Mouse (Mus musculus): ENCODE results near the gene Ube2e1. TPM values are rescaled to one million over a fixed set of nuclear protein-coding genes. Genes with fewer than 3 reads are reported as not detected.

The Ube2e1 gene
- polyA plus RNA-seq, 1 experiment from 2014 or later = 57.6 TPM

DNA sequence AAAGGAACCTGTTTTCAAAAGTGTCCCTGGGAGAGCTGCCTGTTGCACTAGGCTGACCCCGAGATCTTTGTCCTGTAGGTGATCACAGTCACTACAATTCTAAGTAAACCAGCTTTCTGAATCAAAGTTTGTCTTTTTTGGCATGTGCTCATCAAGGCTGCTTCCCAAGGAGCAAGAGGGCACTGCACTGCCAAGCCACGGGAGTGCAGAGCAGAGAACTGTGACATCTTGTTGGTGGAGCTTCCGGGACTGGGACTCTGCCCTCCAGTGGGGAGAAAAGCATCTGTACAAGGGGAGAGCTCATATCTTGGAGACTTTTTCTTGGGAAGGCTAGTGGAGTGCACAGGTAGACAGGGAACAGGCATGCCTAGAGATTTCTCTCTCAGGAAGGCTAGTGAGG, 21.9 kb upstream of the Ube2e1 start:
- WGBS = 47% methylated on average over 3 of the region's 3 CpGs
- ATAC-seq (ENCODE audit: extremely low read depth, insufficient number of reproducible peaks, low FRiP score, low TSS enrichment) = no peak
- Histone ChIP-seq H3K4me2 (no peak overlapping the region), H3K9me3 (no peaks in the 10 kb centered on the region), H3K36me3 (no peaks in the 10 kb centered on the region), H3K27ac (replicated peaks) (no peak overlapping the region), H3K4me3 (no peak overlapping the region), H3K9ac (no peak overlapping the region), H3K4me1 (peaks cover 13% of the 10 kb centered on the region), H3K27me3 (replicated peaks) (no peaks in the 10 kb centered on the region)

DNA sequence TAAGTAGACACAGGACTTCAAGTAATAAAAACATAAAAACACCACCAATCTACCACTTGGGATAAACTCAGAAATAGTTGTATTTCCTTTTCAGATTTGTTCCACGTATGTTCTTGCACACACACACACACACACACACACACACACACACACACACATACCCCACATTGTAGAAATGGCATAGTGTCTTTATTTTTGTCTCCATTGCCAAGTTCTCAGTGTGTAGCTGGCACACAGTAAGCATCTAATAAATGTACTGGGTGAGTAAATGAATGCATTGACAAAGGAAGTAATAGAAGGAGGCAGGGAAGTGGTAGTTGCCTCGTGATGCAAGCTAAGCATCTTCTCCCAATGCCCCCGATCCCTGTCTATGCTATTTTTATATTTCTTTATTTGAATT, 21.3 kb upstream of the Ube2e1 start:
- 73% methylated on average over 3 of the region's 3 CpGs for WGBS
- H3K36me3 ChIP-seq = no peaks in the 10 kb centered on the region
- H3K4me2 ChIP-seq = no peak overlapping the region
- H3K9me3 ChIP-seq = no peaks in the 10 kb centered on the region
- H3K4me1 ChIP-seq = peaks cover 13% of the 10 kb centered on the region
- H3K9ac ChIP-seq = no peak overlapping the region
- no peaks in the 10 kb centered on the region for H3K27me3 ChIP-seq (replicated peaks)
- no peak overlapping the region for H3K4me3 ChIP-seq
- no peak overlapping the region for H3K27ac ChIP-seq (replicated peaks)
- no peak for ATAC-seq (ENCODE audit: extremely low read depth, insufficient number of reproducible peaks, low FRiP score, low TSS enrichment)

DNA sequence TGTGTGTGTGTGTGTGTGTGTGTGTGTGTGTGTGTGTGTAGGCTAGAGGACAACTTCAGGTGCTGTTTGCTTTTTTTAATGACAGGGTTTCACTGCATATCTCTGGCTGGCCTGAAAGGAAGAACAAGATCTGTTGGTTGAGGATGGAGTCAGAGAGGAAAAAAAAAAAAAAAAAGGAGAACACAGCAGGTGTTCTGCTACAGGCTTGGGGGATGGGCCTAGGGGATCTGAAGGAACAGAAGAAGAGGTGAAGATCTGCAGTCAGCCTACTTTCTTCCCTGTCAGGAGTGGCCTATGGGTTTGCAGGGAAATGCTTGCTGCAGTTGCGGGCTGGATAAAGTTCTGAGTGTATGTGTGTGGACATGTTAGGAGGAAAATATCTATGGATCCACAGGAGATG, 19.0 kb upstream of the Ube2e1 start:
- Histone ChIP-seq H3K36me3 (no peaks in the 10 kb centered on the region), H3K27ac (replicated peaks) (no peak overlapping the region), H3K4me3 (no peak overlapping the region), H3K9ac (no peak overlapping the region), H3K4me2 (no peak overlapping the region), H3K9me3 (no peaks in the 10 kb centered on the region), H3K27me3 (replicated peaks) (no peaks in the 10 kb centered on the region), H3K4me1 (peaks cover 6% of the 10 kb centered on the region)
- 93% methylated on average over 1 of the region's 1 CpGs for WGBS
- ATAC-seq (ENCODE audit: extremely low read depth, insufficient number of reproducible peaks, low FRiP score, low TSS enrichment) = no peak

DNA sequence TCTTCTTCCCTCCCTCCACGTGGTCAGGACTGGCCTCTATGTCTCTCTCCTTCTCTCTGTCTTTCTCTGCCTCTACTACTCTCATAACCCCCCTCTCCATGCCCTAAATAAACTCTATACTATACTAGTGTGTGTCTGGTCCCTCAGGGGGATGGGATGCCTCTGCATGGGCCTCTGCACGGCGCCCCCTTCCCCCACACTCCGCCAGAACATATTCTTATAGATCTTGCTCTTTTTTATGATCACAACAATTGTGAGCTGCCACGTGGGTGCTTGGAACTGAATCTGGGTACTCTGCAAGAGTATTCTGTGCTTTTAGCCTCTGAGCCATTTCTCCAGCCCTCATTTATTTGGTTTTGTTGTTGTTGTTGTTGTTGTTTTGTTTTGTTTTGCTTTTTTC, 18.2 kb upstream of the Ube2e1 start:
- WGBS = 49% methylated on average over 5 of the region's 5 CpGs
- no peak overlapping the region for H3K9ac ChIP-seq
- H3K27me3 ChIP-seq (replicated peaks) = no peaks in the 10 kb centered on the region
- H3K36me3 ChIP-seq = no peaks in the 10 kb centered on the region
- no peak overlapping the region for H3K4me2 ChIP-seq
- H3K4me1 ChIP-seq = no peaks in the 10 kb centered on the region
- no peak overlapping the region for H3K27ac ChIP-seq (replicated peaks)
- ATAC-seq (ENCODE audit: extremely low read depth, insufficient number of reproducible peaks, low FRiP score, low TSS enrichment) = no peak
- H3K4me3 ChIP-seq = no peak overlapping the region
- H3K9me3 ChIP-seq = no peaks in the 10 kb centered on the region

DNA sequence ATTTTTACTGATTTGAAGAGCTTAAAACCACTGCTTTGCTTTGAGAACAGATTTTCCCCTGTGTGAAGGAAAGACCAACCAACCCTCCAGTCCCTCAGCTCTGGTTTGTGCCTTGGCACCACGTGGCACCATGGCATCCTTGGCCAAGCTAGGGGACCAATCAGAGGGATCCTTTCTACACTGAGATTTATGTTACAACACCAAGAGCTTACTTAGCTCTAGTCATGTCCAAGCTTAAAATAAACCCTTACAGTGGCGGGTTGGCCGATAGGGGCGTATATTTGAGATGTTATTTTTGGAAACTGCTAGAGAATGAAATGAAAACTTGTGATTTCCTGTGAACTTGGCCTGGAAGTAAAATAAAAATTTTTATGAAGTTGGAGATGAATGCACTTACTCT, 11.9 kb upstream of the Ube2e1 start:
- no peak for ATAC-seq (ENCODE audit: extremely low read depth, insufficient number of reproducible peaks, low FRiP score, low TSS enrichment)
- Histone ChIP-seq H3K36me3 (no peaks in the 10 kb centered on the region), H3K9ac (no peak overlapping the region), H3K4me1 (peaks cover 7% of the 10 kb centered on the region; the same call in 1 of the 2 replicates), H3K9me3 (no peaks in the 10 kb centered on the region), H3K4me3 (no peak overlapping the region), H3K27me3 (replicated peaks) (no peaks in the 10 kb centered on the region), H3K27ac (replicated peaks) (no peak overlapping the region), H3K4me2 (no peak overlapping the region)
- WGBS = 42% methylated on average over 4 of the region's 4 CpGs

DNA sequence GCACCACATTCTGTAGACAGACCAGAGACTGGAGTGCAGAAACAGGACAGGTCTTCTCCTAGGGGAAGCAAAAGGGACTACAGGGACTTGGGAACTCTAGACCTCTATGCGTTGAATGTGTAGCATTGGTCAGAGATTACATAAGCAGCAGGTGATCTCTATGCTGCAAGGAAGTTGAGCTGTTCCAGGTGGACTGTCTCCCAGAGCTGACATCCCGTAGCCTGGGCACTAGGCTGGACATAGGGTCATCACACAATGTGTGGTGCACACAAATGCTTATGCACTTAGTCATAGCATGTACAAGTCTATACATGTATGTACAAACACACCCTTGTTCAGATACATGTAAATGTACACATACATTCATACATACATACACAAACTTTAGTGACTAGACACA, 11.1 kb upstream of the Ube2e1 start:
- Histone ChIP-seq H3K4me3 (no peak overlapping the region), H3K4me1 (peaks cover 7% of the 10 kb centered on the region; the same call in 1 of the 2 replicates), H3K9ac (no peak overlapping the region), H3K9me3 (no peaks in the 10 kb centered on the region), H3K27ac (replicated peaks) (no peak overlapping the region), H3K36me3 (no peaks in the 10 kb centered on the region), H3K27me3 (replicated peaks) (no peaks in the 10 kb centered on the region), H3K4me2 (no peak overlapping the region)
- WGBS = 77% methylated on average over 2 of the region's 2 CpGs
- no peak; the same call in 1 of the 2 replicates for ATAC-seq (ENCODE audit: extremely low read depth, insufficient number of reproducible peaks, low FRiP score, low TSS enrichment)

DNA sequence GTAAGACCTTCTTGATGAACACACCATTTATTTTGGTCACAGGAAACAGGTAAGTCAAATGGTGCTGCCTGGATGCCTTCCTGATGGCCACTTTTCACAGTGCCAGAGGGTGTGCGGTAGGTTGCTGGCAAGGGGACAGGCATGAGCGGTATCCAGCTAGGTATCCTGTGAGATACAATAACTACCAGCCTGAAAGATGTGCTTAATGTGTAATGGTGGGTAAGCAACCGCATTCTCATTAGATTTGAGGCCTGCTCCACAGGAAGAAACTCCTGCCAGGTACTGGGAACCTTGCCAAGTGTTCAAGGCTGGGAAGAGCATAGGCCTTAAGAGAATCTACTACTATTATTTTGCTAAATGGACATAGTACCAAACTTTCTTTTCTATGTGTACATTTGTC, 9.4 kb upstream of the Ube2e1 start:
- WGBS = 80% methylated on average over 3 of the region's 3 CpGs
- peaks cover 7% of the 10 kb centered on the region; the same call in 1 of the 2 replicates for H3K4me1 ChIP-seq
- no peaks in the 10 kb centered on the region for H3K27me3 ChIP-seq (replicated peaks)
- H3K27ac ChIP-seq (replicated peaks) = no peak overlapping the region
- no peaks in the 10 kb centered on the region for H3K9me3 ChIP-seq
- no peak for ATAC-seq (ENCODE audit: extremely low read depth, insufficient number of reproducible peaks, low FRiP score, low TSS enrichment)
- no peak overlapping the region for H3K4me3 ChIP-seq
- H3K9ac ChIP-seq = no peak overlapping the region
- H3K4me2 ChIP-seq = no peak overlapping the region
- no peaks in the 10 kb centered on the region for H3K36me3 ChIP-seq

DNA sequence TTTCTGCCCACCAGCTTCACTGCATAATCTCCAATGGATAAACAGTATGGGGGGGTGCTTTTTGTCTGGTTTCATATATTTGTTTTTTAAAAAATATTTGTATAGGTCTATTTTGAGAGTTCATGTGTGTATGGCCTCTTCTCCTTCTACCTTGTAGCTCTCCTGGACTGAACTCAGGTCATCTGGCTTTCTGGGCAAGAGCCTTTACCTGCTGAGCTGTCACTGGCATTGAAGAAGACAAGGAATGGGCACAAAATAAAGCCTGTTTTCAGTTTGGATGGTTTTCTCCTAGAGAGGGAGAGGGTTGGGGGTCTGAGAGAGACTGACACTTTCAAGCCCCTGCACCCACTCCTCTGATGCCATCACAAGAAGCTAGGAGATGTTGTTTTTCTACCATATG, 4.4 kb upstream of the Ube2e1 start:
- no peaks in the 10 kb centered on the region for H3K9me3 ChIP-seq
- H3K4me2 ChIP-seq = no peak overlapping the region
- no peak overlapping the region for H3K9ac ChIP-seq
- no peak for ATAC-seq (ENCODE audit: extremely low read depth, insufficient number of reproducible peaks, low FRiP score, low TSS enrichment)
- H3K4me3 ChIP-seq = no peak overlapping the region
- no peaks in the 10 kb centered on the region for H3K36me3 ChIP-seq
- no peak overlapping the region for H3K27ac ChIP-seq (replicated peaks)
- no peaks in the 10 kb centered on the region for H3K27me3 ChIP-seq (replicated peaks)
- no peaks in the 10 kb centered on the region for H3K4me1 ChIP-seq

DNA sequence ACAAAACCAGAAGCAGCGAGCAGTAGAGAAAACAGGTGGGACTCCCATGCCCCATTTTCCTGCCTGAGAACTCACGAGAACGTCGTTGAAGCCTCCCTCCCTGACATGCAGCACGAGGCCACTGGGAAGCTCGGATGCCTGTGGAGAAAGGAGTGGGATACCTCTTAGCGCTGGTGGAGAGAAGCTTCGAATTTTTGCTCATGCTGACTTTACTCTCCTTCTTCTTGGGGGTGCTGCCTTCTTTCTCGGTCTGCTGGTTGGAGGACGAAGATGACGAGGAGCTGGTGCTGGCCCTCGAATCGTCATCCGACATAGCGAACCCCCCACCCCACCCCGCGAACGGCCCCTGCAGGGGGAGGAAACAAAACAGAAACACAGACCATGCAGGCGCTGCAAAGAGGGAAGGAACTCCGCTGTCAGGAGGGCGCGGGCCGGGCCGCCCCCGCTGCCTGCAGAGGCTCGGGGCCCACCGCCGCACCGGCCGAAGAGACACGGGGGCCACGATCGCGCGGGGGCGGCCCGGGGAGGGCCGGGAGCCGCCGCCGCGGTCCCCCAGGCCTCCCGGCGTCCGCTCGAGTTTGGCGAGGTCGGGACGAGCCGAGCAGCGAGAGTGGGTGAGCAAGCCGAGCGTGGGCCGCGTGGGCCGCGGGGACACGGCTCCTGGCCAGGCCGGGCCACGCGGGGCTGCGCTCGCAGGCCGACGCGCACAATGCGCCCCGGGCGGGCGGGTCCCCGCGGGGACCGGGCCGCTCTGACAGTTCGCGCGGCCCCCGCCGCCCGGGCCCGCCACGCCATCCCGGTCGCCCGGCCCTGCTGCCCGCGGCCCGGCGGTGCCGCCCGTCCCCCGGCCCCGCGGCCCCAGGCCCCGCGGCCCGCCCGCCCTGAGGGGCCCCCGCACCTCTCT, 618 bp downstream of the Ube2e1 start:
- Histone ChIP-seq H3K27ac (replicated peaks) (peak overlapping the region; percentile 70), H3K36me3 (peaks cover 13% of the 10 kb centered on the region), H3K4me3 (peak overlapping the region; percentile 93), H3K27me3 (replicated peaks) (no peaks in the 10 kb centered on the region), H3K9ac (peak overlapping the region; percentile 96), H3K4me1 (peaks cover 32% of the 10 kb centered on the region), H3K9me3 (no peaks in the 10 kb centered on the region), H3K4me2 (peak overlapping the region; percentile 86)
- peak; percentile 2; the same call in 1 of the 2 replicates for ATAC-seq (ENCODE audit: extremely low read depth, insufficient number of reproducible peaks, low FRiP score, low TSS enrichment)
- WGBS = 1% methylated on average over 48 of the region's 99 CpGs

DNA sequence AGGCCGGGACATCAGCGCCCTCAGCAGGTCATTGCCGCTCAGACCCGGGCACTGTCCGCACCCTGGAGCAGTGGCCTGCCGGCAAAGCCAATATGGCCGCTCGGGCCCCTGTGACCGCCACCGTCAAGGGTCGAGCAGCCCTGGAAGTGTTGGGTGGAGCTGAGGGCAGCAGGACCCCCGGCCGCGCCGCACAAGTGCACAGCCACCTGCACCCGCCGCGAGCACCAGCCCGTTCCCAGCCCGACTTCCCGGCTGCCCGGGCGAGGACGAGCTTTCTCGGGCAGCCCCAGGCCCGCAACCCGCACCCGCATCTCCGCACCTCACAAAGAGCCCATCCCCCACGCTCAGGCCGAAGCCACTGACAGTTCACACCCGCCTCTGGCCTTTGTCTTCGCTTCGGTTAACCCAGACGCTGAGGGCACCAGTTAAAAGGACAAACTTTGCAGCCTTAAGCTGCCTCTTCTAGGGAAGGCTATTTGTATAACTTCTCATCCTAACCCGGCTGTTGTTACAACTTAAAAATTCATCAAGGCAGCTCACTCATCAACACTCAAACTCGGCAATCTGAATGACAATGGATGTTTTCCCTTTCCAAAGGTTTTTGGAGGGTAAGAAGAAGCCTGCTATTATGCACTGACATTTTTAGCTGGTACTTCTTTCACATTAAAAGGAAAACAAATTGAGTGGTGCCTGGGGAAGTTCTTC, 4.5 kb downstream of the Ube2e1 start:
- WGBS = 3% methylated on average over 37 of the region's 37 CpGs
- peaks cover 32% of the 10 kb centered on the region for H3K4me1 ChIP-seq
- peak overlapping the region; percentile 84 for H3K9ac ChIP-seq
- peak overlapping the region; percentile 63 for H3K4me3 ChIP-seq
- no peaks in the 10 kb centered on the region for H3K9me3 ChIP-seq
- no peak for ATAC-seq (ENCODE audit: extremely low read depth, insufficient number of reproducible peaks, low FRiP score, low TSS enrichment)
- H3K27me3 ChIP-seq (replicated peaks) = no peaks in the 10 kb centered on the region
- H3K4me2 ChIP-seq = peak overlapping the region; percentile 79
- peaks cover 17% of the 10 kb centered on the region for H3K36me3 ChIP-seq
- no peak overlapping the region for H3K27ac ChIP-seq (replicated peaks)

DNA sequence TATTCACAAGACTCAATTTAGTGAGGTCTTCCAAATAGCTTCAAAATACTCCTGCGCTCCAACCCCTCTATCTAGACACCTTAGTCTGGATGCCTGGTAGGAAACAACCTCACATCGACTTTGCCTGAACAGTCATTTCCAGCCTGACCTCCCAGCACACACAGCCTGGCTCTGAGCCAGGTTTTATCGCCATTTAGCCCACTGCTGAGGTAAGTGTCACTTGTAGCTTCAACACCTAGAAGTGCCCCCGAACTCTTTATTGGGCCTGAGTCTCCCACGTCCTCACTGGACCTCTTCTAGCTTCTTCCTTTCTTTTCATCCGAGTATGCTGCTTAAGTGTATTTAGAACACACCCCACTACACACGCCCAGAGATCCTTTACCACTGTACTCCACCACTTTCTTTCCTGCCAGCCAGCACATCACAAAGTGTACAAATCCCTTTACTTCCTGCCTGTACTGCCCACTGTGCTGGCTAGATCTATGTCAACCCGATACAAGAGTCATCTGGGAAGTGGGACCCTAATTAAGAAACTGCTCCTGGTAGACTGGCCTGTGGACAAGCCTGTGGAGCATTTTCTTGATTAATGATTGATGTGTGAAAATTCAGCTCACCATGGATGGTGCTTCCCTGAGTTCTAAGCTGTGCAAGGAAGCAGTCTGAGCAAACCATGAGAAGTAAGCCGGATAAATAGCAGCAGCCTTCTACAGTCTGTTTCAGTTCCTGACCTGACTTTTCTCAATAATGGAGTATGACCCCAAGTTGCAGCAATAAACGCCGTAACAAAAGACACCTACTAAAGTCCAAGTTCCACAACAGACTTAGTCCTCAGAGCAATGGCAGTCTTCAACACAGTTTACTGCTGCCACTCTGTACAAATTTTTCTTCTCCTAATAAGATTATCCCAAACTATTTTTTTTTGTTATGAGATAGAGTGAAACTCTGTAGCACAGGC, 13.9 kb downstream of the Ube2e1 start:
- 0 out of 2 replicates have a peak overlapping the region, but pooled peaks have one; percentile 8 for H3K9ac ChIP-seq
- 43% methylated on average over 11 of the region's 11 CpGs for WGBS
- H3K27ac ChIP-seq (replicated peaks) = no peak overlapping the region
- H3K9me3 ChIP-seq = no peaks in the 10 kb centered on the region
- peaks cover 21% of the 10 kb centered on the region for H3K4me1 ChIP-seq
- H3K4me3 ChIP-seq = no peak overlapping the region
- peaks cover 16% of the 10 kb centered on the region for H3K27me3 ChIP-seq (replicated peaks)
- peaks cover 3% of the 10 kb centered on the region; the same call in 1 of the 2 replicates for H3K36me3 ChIP-seq
- H3K4me2 ChIP-seq = peak overlapping the region; percentile 51
- no peak for ATAC-seq (ENCODE audit: extremely low read depth, insufficient number of reproducible peaks, low FRiP score, low TSS enrichment)

Measured in heart, embryonic 13.5 days (tissue).